18 mouse cellular contexts compared by ENCODE assay signal in genomic region chr1:118559716-118560115, GRCm38 (mm10).
"Had no signal": no experiment of that assay in that cellular context is flagged by ENCODE, and none has a peak within 500 bp of the region (broad histone marks: within the 10 kb centered on the region; RNA-seq: fewer than 3 reads in every experiment).

No protein-coding gene starts in this region.

- H3K4me2 ChIP-seq: lung, embryonic 15.5 days; midbrain, embryonic 11.5 days; midbrain, embryonic 13.5 days; midbrain, embryonic 15.5 days; neural tube, embryonic 12.5 days had no signal

- ATAC-seq: liver, postnatal 0 days; lung, postnatal 0 days; midbrain, embryonic 13.5 days; midbrain, embryonic 15.5 days had no signal

- H3K4me1 ChIP-seq: lung, embryonic 15.5 days; midbrain, embryonic 13.5 days; midbrain, embryonic 15.5 days; neural tube, embryonic 12.5 days had no signal

- H3K4me3 ChIP-seq: lung, embryonic 15.5 days; megakaryocyte, embryonic 14.5 days; midbrain, embryonic 13.5 days; midbrain, embryonic 15.5 days; neural tube, embryonic 12.5 days had no signal

- H3K9ac ChIP-seq: liver, postnatal 0 days; lung, embryonic 15.5 days; midbrain, embryonic 13.5 days; midbrain, embryonic 15.5 days; neural tube, embryonic 12.5 days had no signal

- H3K27me3 ChIP-seq: lung, embryonic 15.5 days; megakaryocyte, embryonic 14.5 days; midbrain, embryonic 13.5 days; midbrain, embryonic 15.5 days; neural tube, embryonic 12.5 days had no signal

- H3K27ac ChIP-seq: lung, embryonic 15.5 days; macrophage; midbrain, embryonic 13.5 days; midbrain, embryonic 15.5 days; neural tube, embryonic 12.5 days had no signal

- H3K9me3 ChIP-seq: lung, embryonic 15.5 days; megakaryocyte, embryonic 14.5 days; midbrain, embryonic 13.5 days; midbrain, embryonic 15.5 days; neural tube, embryonic 12.5 days had no signal

- DNase-seq: liver, postnatal 0 days; lung, adult 2 months; lung, postnatal 14 days; lung, postnatal 36 days; right cerebral cortex, postnatal 25 days; right cerebral cortex, postnatal 4 days; spleen, adult 18-20 months; thymus, adult 18-20 months; thymus, postnatal 14 days; thymus, postnatal 36 days had no signal
